Mouse (Mus musculus) limb, embryonic 14.5 days (tissue): ENCODE measurements around the gene Vps33b. TPM values are rescaled to one million over a fixed set of nuclear protein-coding genes. Genes with fewer than 3 reads are reported as not detected.

ENCODE experiments used
- ATAC-seq: fragments of 200-750 bp; cut with Nextera tagmentation; 2 replicates; pipeline ENCODE4 v1.8.0; 2017; ENCODE audit warnings: low read depth, moderate number of reproducible peaks, moderate TSS enrichment; ENCODE audit not compliant: low FRiP score
- DNase-seq: peaks from one replicate; pipeline ENCODE4 v3.0.0-alpha.2; 2015; ENCODE audit warnings: low spot score
- H3K27ac ChIP-seq: fragments of 300-500 bp; sonication (generic); replicated peaks from 2 replicates; pipeline ENCODE4 v1.5.1; 2014; ENCODE audit warnings: low read depth, mild to moderate bottlenecking, low read length, moderate library complexity, mixed read lengths
- H3K27me3 ChIP-seq: fragments of 300-500 bp; sonication (generic); 2 replicates; pipeline ENCODE4 v1.6.1; 2014; ENCODE audit warnings: low read length, mixed read lengths; ENCODE audit not compliant: control insufficient read depth, insufficient read depth
- H3K36me3 ChIP-seq: fragments of 300-500 bp; sonication (generic); 2 replicates; pipeline ENCODE4 v1.6.1; 2014; ENCODE audit warnings: mild to moderate bottlenecking, low read length, moderate library complexity, mixed read lengths; ENCODE audit not compliant: control insufficient read depth, insufficient read depth
- H3K4me1 ChIP-seq: fragments of 300-500 bp; sonication (generic); 2 replicates; pipeline ENCODE4 v1.6.1; 2014; ENCODE audit warnings: antibody characterized with exemption, low read length, mixed read lengths; ENCODE audit not compliant: control insufficient read depth, insufficient read depth
- H3K4me2 ChIP-seq: fragments of 300-500 bp; sonication (generic); replicated peaks from 2 replicates; pipeline ENCODE4 v1.6.1; 2014; ENCODE audit warnings: low read depth, mild to moderate bottlenecking, low read length, moderate library complexity; ENCODE audit not compliant: severe bottlenecking
- H3K4me3 ChIP-seq: fragments of 300-500 bp; sonication (generic); replicated peaks from 2 replicates; pipeline ENCODE4 v1.5.1; 2014; ENCODE audit warnings: low read length
- H3K9ac ChIP-seq: fragments of 300-500 bp; sonication (generic); 2 replicates; pipeline ENCODE4 v1.6.1; 2014; ENCODE audit warnings: mild to moderate bottlenecking, low read depth, low read length, moderate library complexity; ENCODE audit not compliant: severe bottlenecking
- H3K9me3 ChIP-seq: fragments of 300-500 bp; sonication (generic); 2 replicates; pipeline ENCODE4 v1.6.1; 2016; ENCODE audit warnings: low read length; ENCODE audit not compliant: control insufficient read depth
- POLR2A ChIP-seq: fragments of 200-500 bp; IDR thresholded peaks from 2 replicates; pipeline ENCODE4 v1.8.0; 2012; ENCODE audit warnings: inconsistent platforms, mild to moderate bottlenecking, moderate library complexity, borderline replicate concordance; ENCODE audit not compliant: insufficient read depth, insufficient read length; ENCODE audit errors: extremely low read depth
- WGBS: fragments of 180-500 bp; shearing (Covaris S2); extraction: QIAGEN DNeasy Blood & Tissue Kit; methylation state at CpG from one replicate; pipeline ENCODE4 v1.1.7; 2014; 5-methylcytosine and 5-hydroxymethylcytosine counted together
- polyA plus RNA-seq, 2 experiments: library from polyadenylated mRNA; depleted of rRNA in 1 of 2; stranded (reverse) in 1 of 2; unstranded in 1 of 2; fragments of >200 nt; fragmentation: Nextera tagmentation in 1 of 2; extraction: Ambion mirVana in 1 of 2; gene quantifications; 2 replicates each; pipeline versions ENCODE4 v1.2.1 to v1.2.3; 2012 to 2014

The Vps33b gene
- polyA plus RNA-seq, 2 experiments: 8.6 to 17.0 TPM

DNA sequence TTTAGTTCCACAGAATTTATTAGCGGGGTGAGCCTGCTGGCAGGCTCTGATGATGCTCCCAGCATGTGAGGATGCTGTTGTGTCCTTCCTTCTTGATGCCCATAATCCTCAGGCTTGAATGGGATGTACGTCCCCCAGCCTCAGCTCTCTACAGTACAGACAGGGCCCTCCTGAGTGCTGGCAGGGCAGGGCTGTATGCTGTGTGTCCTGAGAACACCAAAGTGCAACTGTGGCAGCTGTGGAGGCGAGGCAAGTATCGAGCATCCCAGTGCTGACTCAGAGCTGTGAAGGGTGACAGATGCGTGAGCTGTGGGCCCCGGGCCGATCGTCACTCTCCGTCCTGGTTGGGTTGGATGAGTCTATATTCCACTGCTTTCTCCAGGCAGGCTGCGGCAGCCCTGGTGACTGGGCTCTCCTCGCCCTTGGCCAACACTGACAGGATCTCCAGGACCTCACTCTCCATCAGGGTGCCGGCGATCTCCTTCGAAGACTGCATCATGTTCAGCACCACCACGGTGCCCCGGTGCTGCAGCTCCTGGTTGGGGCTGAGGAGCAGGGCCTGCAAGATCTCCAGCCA, 55.9 kb downstream of the Vps33b start:
- Histone ChIP-seq H3K36me3 (peaks cover 58% of the 10 kb centered on the region), H3K4me1 (peaks cover 8% of the 10 kb centered on the region), H3K27me3 (no peaks in the 10 kb centered on the region), H3K4me2 (no peak overlapping the region), H3K9ac (no peak overlapping the region), H3K27ac (no peak overlapping the region; the same call in 1 of the 2 replicates), H3K4me3 (no peak overlapping the region), H3K9me3 (no peaks in the 10 kb centered on the region)
- TF ChIP-seq POLR2A: no peak
- 96% methylated on average over 16 of the region's 16 CpGs for WGBS
- ATAC-seq (no peak), DNase-seq (no peak)

DNA sequence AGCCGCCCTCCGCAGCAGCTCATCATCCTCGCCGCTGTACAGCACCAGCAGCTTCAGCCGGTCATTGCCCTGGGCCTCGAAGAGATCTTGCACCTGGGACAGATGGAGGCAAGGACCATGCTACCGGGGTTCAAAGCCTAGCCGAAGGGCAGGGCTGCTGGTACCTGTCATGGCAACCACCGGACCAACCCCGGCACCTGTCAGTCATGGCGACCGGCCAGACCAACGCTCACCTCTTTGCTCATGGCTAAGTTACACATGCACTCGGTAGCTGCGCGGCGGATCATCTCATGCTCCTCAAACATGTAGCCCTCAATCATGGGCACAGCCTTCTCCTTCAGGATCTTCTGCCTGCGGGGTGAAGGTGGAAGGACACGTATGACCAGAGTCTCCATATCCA, 56.6 kb downstream of the Vps33b start:
- H3K9ac ChIP-seq: no peak overlapping the region
- ATAC-seq (no peak), DNase-seq (no peak)
- H3K36me3 ChIP-seq: peaks cover 59% of the 10 kb centered on the region
- WGBS: 96% methylated on average over 19 of the region's 19 CpGs
- TF ChIP-seq POLR2A: no peak
- no peak overlapping the region for H3K4me2 ChIP-seq
- H3K27me3 ChIP-seq: no peaks in the 10 kb centered on the region
- H3K27ac ChIP-seq: no peak overlapping the region
- no peak overlapping the region for H3K4me3 ChIP-seq
- no peaks in the 10 kb centered on the region for H3K9me3 ChIP-seq
- H3K4me1 ChIP-seq: peaks cover 8% of the 10 kb centered on the region

DNA sequence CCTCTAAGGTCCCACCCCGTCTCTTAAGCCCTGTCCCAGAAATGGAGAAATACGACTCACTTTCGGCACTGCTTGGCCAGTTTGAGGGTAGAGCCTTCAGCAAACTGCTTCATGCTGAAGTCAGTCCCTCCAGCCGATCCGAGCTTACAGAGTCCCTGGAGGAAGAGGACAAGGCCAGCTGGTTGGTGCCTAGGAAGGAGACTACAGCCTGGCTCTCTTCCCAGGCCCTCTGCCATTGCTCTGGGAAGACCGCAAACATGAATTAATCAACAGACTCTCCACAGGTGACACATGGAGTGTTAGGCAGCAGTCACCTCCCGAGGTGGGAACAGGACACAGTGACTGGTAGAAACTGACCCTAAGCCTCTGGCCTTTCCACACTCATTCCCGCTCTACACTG, 60.8 kb downstream of the Vps33b start:
- WGBS: 93% methylated on average over 8 of the region's 8 CpGs
- ATAC-seq (no peak), DNase-seq (no peak)
- no peak overlapping the region for H3K9ac ChIP-seq
- H3K27ac ChIP-seq: no peak overlapping the region
- no peak for TF ChIP-seq POLR2A
- H3K4me3 ChIP-seq: no peak overlapping the region
- no peaks in the 10 kb centered on the region for H3K27me3 ChIP-seq
- H3K4me2 ChIP-seq: no peak overlapping the region
- H3K9me3 ChIP-seq: no peaks in the 10 kb centered on the region
- peaks cover 98% of the 10 kb centered on the region for H3K36me3 ChIP-seq
- no peaks in the 10 kb centered on the region for H3K4me1 ChIP-seq

DNA sequence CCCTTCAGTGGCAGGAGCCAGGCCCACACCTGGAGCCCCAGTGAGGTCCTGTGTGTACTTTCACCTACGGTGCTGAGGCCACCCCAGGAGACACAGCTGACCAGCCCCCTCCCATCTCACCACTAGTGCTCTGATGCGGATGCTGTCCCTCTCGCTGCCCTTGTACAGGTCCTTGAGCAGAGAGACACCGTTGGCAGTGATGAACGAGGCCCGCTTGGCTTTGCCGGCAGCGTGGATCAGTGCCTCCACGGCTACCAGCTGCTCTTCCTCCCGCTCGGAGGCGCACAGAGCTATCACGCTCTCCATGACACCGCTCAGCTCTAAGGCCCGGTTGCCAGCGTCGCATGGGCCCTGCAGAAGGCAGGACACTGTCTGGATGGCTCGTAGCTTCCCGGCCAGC, 62.0 kb downstream of the Vps33b start:
- DNase-seq (no peak), ATAC-seq (no peak)
- no peak overlapping the region for H3K4me2 ChIP-seq
- H3K9me3 ChIP-seq: no peaks in the 10 kb centered on the region
- no peak overlapping the region for H3K9ac ChIP-seq
- no peak overlapping the region for H3K27ac ChIP-seq
- no peaks in the 10 kb centered on the region for H3K4me1 ChIP-seq
- H3K36me3 ChIP-seq: peaks cover 98% of the 10 kb centered on the region
- H3K27me3 ChIP-seq: no peaks in the 10 kb centered on the region
- WGBS: 92% methylated on average over 19 of the region's 19 CpGs
- no peak overlapping the region for H3K4me3 ChIP-seq
- TF ChIP-seq POLR2A: no peak

DNA sequence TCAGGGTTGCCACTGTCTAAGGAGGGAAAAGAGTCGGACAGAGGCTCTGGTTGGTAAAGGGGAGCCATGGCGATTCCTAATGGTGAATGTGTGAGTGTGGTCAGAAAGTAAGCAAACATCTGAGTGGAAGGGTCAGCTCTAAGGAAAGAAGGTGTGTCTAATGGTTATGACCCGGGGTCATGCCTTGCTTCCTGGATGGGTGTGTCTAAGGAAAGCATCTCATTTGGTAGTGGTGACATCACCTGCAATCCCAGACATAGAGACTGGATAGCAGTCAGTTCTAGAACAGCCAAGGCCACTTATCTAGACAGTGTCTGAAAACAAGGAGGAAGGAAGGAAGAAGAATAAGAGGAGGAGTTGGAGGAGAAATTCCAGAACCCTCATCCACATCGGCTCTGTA, 65.4 kb downstream of the Vps33b start:
- no peak for ATAC-seq
- H3K9me3 ChIP-seq: no peaks in the 10 kb centered on the region
- no peak for TF ChIP-seq POLR2A
- H3K27me3 ChIP-seq: no peaks in the 10 kb centered on the region
- no peak for DNase-seq
- H3K9ac ChIP-seq: no peak overlapping the region
- H3K4me3 ChIP-seq: no peak overlapping the region
- 91% methylated on average over 4 of the region's 4 CpGs for WGBS
- no peak overlapping the region for H3K4me2 ChIP-seq
- no peak overlapping the region for H3K27ac ChIP-seq
- peaks cover 12% of the 10 kb centered on the region for H3K4me1 ChIP-seq
- H3K36me3 ChIP-seq: peaks cover 74% of the 10 kb centered on the region

DNA sequence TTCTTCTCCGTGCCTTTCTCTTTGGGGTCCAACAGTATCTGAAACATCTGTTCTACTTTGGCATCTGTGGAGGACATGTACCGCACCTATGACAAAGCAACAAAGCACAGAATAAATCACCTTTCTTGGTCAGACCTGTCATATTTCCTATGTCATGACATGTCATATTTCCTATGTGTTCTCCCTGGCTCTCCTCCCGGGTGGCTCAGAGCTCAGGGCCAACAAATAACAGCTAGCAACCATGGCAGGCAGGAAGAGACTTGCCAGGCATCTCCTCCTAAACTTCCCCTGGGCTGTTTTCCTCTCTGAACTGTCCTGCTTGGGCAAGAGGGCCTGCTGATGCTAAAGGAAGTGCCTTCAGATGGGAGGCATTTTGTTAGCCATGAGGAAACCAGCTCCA, 67.5 kb downstream of the Vps33b start:
- TF ChIP-seq POLR2A: no peak
- Histone ChIP-seq H3K9me3 (no peaks in the 10 kb centered on the region), H3K4me1 (peaks cover 16% of the 10 kb centered on the region), H3K9ac (no peak overlapping the region), H3K4me3 (no peak overlapping the region), H3K27me3 (no peaks in the 10 kb centered on the region), H3K27ac (no peak overlapping the region), H3K36me3 (peaks cover 53% of the 10 kb centered on the region), H3K4me2 (no peak overlapping the region)
- no peak for ATAC-seq
- WGBS: 75% methylated on average over 3 of the region's 3 CpGs
- no peak for DNase-seq
